Mouse (Mus musculus) heart, adult 18-20 months (tissue): ENCODE data around the gene Rbm15b. TPM values are rescaled to one million over a fixed set of nuclear protein-coding genes. Genes with fewer than 3 reads are reported as not detected.

ENCODE experiments used
- DNase-seq, 2 experiments: peaks; one replicate each; pipeline ENCODE4 v3.0.0; 2021 to 2022; ENCODE audit warnings: mixed read lengths in 1 of 2
- total RNA-seq, 2 experiments: library from RNA; stranded (reverse); gene quantifications; 2 replicates each; pipeline ENCODE4 v1.2.3; 2021

The Rbm15b gene
- total RNA-seq, 2 experiments from 2014 or later: 12.8 to 13.4 TPM

- DNase-seq: peak in 1 of 2 experiments; percentile 19
Observed at GRCm38 (mm10) chr9:106884996-106885900, 2.0 kb downstream of the Rbm15b start.

GRCm38 (mm10) chr9:106884306-106884705 lies 2.9 kb downstream of the Rbm15b start:
- peak in 1 of 2 experiments; percentile 19 for DNase-seq

DNA sequence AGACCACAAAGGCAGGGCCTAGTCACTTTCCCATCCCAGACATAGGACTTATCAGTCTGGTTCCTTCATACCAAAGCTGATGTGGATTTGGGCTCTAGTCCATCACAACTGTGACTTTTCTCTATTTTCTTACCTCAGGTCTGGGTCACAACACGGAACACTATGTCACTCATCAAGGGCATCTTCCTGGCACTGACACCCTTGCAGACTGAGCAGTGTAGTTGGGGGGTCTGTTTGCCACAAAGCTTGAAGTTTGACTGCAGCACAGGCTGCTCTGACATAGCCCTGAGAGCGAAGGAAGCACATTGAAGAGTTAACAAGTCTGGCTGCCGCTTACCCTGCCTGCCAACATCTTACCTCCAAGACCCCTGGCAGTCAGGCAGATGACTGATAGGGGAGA lies 4.1 kb downstream of the Rbm15b start:
- DNase-seq: no peak

DNA sequence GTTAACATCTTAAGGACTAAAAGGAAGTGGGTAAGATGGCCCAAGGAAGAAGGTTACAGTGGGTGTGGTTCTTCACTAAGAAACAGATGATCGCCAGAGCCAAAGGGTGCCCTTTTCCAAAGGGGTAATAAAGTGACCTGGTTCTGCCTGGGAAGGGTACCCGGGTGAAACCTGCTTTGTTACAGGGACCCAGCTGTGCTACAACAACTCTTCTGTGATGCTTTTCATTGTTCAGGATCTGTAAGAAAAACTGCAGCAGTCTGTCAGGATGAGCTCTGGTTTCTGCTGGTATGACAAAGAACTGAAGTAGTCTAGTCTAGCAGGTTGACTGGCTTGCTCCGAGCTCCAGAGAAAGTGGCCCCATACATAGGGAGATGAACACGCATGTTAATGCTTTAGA lies 5.1 kb downstream of the Rbm15b start:
- no peak for DNase-seq

GRCm38 (mm10) chr9:106881071-106881755 lies 6.0 kb downstream of the Rbm15b start:
- no peak for DNase-seq

DNA sequence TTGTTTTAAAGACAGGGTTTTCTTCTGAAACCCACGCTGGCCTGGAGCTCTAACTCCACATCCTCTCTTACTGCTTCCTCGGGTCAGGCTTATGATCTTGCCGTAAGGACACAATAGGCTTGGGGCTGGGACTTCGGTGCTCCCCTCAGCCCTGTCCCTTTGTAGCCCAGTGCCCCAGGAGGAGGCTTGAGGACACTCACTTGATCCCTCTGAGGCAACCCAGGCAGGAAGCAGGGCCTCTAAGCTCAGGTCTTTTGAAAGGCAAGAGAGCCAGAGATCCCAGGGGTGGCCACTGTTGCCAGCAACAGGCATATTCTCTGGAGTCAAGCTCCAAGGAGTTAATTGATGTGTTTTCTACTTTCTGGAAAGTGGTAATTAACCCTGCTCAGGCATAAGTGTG lies 7.8 kb downstream of the Rbm15b start:
- DNase-seq: no peak

DNA sequence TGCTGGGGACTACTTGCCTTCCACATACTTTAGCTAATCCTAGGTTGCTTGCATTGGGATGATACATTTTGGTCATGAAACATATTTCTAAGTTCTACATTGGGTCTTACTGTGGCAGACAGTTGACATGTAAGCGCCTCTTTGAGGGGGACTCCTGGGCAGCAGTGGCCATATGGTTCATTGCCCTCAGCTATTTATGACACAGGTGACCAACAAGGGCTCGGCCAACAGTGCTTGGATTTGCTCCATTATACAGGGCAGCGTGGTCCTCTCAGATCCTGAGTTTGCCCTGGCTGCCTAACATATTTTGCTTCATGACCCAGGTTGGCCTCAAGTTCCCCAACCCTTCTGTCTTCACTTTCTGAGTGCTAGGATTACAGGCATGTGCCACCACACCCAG lies 10.6 kb downstream of the Rbm15b start:
- DNase-seq: no peak

DNA sequence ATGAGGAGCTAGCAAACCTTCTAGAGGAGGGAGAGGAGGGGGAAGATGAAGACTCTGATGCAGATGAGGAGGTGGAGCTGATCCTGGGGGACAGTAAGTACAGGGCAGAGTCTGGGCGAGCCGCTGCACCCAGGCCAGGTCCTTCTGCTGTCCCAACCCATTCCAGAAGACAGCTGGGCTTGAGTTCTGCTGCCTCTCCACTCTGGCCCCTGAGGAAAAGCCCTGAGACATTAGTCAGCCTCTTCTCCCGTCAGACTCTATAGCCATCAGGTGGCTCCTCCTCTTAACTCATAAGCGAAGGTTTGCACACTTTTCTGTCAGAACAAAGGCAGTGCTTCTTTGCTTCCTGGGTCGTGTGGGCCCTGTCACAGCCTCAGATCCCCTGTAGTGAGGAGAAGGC lies 13.0 kb downstream of the Rbm15b start:
- DNase-seq: no peak

DNA sequence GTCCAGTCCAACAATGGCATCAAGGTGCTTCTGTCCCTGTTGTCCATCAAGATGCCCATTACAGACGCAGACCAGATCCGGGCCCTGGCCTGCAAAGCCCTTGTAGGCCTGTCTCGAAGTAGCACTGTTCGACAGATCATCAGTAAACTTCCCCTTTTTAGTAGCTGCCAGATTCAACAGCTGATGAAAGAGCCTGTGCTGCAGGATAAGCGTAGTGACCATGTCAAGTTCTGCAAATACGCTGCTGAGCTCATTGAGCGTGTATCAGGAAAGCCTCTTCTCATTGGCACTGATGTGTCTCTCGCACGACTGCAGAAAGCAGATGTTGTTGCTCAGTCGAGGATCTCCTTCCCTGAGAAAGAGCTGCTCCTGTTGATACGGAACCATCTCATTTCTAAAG lies 29.2 kb downstream of the Rbm15b start:
- DNase-seq: no peak

- DNase-seq: no peak
Observed at GRCm38 (mm10) chr9:106856664-106857063, 30.6 kb downstream of the Rbm15b start.

- DNase-seq: no peak
Observed at GRCm38 (mm10) chr9:106842800-106843199, 44.4 kb downstream of the Rbm15b start.

DNA sequence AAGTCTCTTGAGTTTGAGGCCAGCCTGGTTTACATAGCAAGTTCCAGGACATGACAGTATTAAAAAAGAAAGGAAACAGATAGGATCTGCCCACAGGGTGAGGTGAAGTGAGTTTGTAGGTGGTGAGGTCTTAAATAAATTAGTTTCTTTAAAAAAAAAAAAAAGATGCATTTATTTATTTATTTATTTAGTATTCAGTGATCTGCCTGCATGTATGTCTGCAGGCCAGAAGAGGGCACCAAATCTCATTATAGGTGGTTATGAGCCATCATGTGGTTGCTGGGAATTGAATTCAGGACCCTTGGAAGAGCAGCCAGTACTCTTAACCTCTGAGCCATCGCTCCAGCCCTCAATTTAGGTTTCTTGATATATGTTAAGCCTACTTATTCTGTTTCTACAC lies 46.7 kb downstream of the Rbm15b start:
- DNase-seq: no peak

Other genes starting within 250 kb of the Rbm15b start
- not detected for gene Grm2, start 231.3 kb downstream of the Rbm15b start, total RNA-seq
- gene Tex264, start 201.5 kb downstream of the Rbm15b start, total RNA-seq: 10 to 100 TPM; 42.2 to 45.6 TPM
- 1 to 10 TPM; 9.0 to 9.2 TPM for gene Rad54l2, start 98.2 kb downstream of the Rbm15b start, total RNA-seq
- gene Dcaf1, start 65.6 kb downstream of the Rbm15b start, total RNA-seq: 10 to 100 TPM; 26.5 to 35.4 TPM
- gene Manf, start 4.6 kb upstream of the Rbm15b start, total RNA-seq: 100 to 1,000 TPM; 100 to 151 TPM